Mouse (Mus musculus) liver, postnatal 0 days (tissue): ENCODE measurements around the gene Man2b1. TPM values are rescaled to one million over a fixed set of nuclear protein-coding genes. Genes with fewer than 3 reads are reported as not detected.
A peak's percentile ranks its signal among the peaks of the same experiment; 100 is the strongest.
"Not testable (repeated sequence)": the region's sequence is repeated elsewhere in the genome, so short reads cannot be mapped to it uniquely, and the experiment has no call there.

Experiments used
- ATAC-seq: fragments of 200-750 bp; cut with Nextera tagmentation; 2 replicates; pipeline ENCODE4 v1.8.0; 2017; ENCODE audit warnings: mild to moderate bottlenecking, moderate library complexity
- DNase-seq: peaks from one replicate; pipeline ENCODE4 v3.0.0-alpha.2; 2016
- H3K27ac ChIP-seq: fragments of 300-500 bp; sonication (generic); 2 replicates; pipeline ENCODE4 v1.5.1; 2014; ENCODE audit warnings: antibody characterized with exemption, moderate library complexity, mild to moderate bottlenecking, low read depth
- H3K27me3 ChIP-seq: fragments of 300-500 bp; sonication (generic); 2 replicates; pipeline ENCODE4 v1.6.1; 2014; ENCODE audit warnings: low read length, control low read depth, mixed read lengths; ENCODE audit not compliant: insufficient read depth
- H3K36me3 ChIP-seq: fragments of 300-500 bp; sonication (generic); replicated peaks from 2 replicates; pipeline ENCODE4 v1.6.1; 2014; ENCODE audit warnings: mild to moderate bottlenecking, control low read depth, low read length, moderate library complexity, mixed read lengths; ENCODE audit not compliant: insufficient read depth
- H3K4me1 ChIP-seq: fragments of 300-500 bp; sonication (generic); 2 replicates; pipeline ENCODE4 v1.6.1; 2014; ENCODE audit warnings: antibody characterized with exemption, mild to moderate bottlenecking, control low read depth; ENCODE audit not compliant: insufficient read depth
- H3K4me2 ChIP-seq: fragments of 300-500 bp; sonication (generic); 2 replicates; pipeline ENCODE4 v1.6.1; 2014; ENCODE audit warnings: low read depth, mild to moderate bottlenecking, low read length, moderate library complexity, mixed read lengths
- H3K4me3 ChIP-seq: fragments of 300-500 bp; sonication (generic); 2 replicates; pipeline ENCODE4 v1.5.1; 2014; ENCODE audit warnings: low read depth, low read length
- H3K9ac ChIP-seq: fragments of 300-500 bp; sonication (generic); replicated peaks from 2 replicates; pipeline ENCODE4 v1.6.1; 2014; ENCODE audit warnings: mild to moderate bottlenecking, moderate library complexity
- H3K9me3 ChIP-seq: fragments of 300-500 bp; sonication (generic); 2 replicates; pipeline ENCODE4 v1.6.1; 2016; ENCODE audit warnings: mild to moderate bottlenecking, control low read depth, low read length, mixed read lengths
- CTCF ChIP-seq: sonication (generic); IDR thresholded peaks from 2 replicates; pipeline ENCODE4 v1.5.1; 2016; ENCODE audit warnings: antibody characterized with exemption, low read depth
- EP300 ChIP-seq: IDR thresholded peaks from 2 replicates; pipeline ENCODE4 v1.6.1; 2016; ENCODE audit warnings: antibody characterized with exemption, low read depth, mild to moderate bottlenecking
- WGBS: fragments of 180-500 bp; shearing (Covaris S2); extraction: QIAGEN DNeasy Blood & Tissue Kit; methylation state at CpG from one replicate; pipeline ENCODE4 v1.1.7; 2014; ENCODE audit not compliant: insufficient replicate concordance; 5-methylcytosine and 5-hydroxymethylcytosine counted together
- microRNA-seq: library from miRNA; unstranded; fragments of <30 nt; microRNA quantifications from one replicate; pipeline ENCODE4, GENCODE M21; 2016
- polyA plus RNA-seq: library from polyadenylated mRNA; unstranded; fragments of >200 nt; fragmentation: Nextera tagmentation; extraction: Ambion mirVana; gene quantifications from 2 replicates; pipeline ENCODE4 v1.2.1, GENCODE M21; 2015

Man2b1 gene
- polyA plus RNA-seq, 1 experiment from 2014 or later = 44.6 TPM

GRCm38 (mm10) chr8:85122995-85123394, 39.9 kb downstream of the Man2b1 start, which contains the start of gene Zfp791:
Gene Zfp791, minus strand, starts transcription at chr8:85123095.
- H3K4me1 ChIP-seq = no peaks in the 10 kb centered on the region
- no peak for ATAC-seq
- no peak within 1 kb of the TSS for H3K9ac ChIP-seq
- H3K4me3 ChIP-seq = no peak within 1 kb of the TSS
- 73% methylated on average over 3 of the region's 3 CpGs for WGBS
- no peaks in the 10 kb centered on the region for H3K27me3 ChIP-seq
- no peak for TF ChIP-seq CTCF
- no peak for TF ChIP-seq EP300
- no peak within 1 kb of the TSS for H3K4me2 ChIP-seq
- H3K27ac ChIP-seq = no peak within 1 kb of the TSS
- H3K9me3 ChIP-seq = no peaks in the 10 kb centered on the region
- H3K36me3 ChIP-seq = no peaks in the 10 kb centered on the region
- no peak for DNase-seq

DNA sequence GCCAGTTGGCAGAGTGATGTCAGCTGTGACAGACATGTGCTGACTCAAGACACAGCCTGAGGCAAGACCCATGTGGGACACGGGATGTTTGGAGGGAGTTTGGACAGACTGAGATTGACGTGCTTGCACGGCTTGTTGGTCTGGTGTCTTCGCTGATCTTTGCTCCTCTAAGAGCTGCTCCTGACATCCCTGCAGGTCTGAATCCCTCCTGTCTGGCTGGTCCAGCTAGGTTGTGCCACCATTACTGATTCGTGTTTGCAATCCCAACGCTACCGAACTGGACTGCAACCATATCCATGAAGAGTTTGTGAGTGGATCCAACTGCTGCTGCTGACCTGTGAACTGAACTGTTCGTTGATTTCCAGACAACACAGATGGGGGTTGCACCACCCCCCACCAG, 40.6 kb downstream of the Man2b1 start:
- no peaks in the 10 kb centered on the region for H3K27me3 ChIP-seq
- H3K9me3 ChIP-seq = no peaks in the 10 kb centered on the region
- no peak for TF ChIP-seq CTCF
- TF ChIP-seq EP300 = no peak
- H3K36me3 ChIP-seq = no peaks in the 10 kb centered on the region
- no peak overlapping the region for H3K27ac ChIP-seq
- 87% methylated on average over 8 of the region's 8 CpGs for WGBS
- ATAC-seq (no peak), DNase-seq (no peak)
- H3K4me3 ChIP-seq = no peak overlapping the region
- H3K4me1 ChIP-seq = no peaks in the 10 kb centered on the region
- no peak overlapping the region for H3K4me2 ChIP-seq
- H3K9ac ChIP-seq = no peak overlapping the region

GRCm38 (mm10) chr8:85132335-85132734, 49.3 kb downstream of the Man2b1 start:
- Histone ChIP-seq H3K4me3 (no peak overlapping the region), H3K36me3 (no peaks in the 10 kb centered on the region), H3K27ac (peak overlapping the region; percentile 24; the same call in 1 of the 2 replicates), H3K9ac (no peak overlapping the region), H3K9me3 (no peaks in the 10 kb centered on the region), H3K4me1 (no peaks in the 10 kb centered on the region), H3K4me2 (no peak overlapping the region), H3K27me3 (no peaks in the 10 kb centered on the region)
- DNase-seq = no peak
- peak; percentile 54 for ATAC-seq
- 82% methylated on average over 1 of the region's 1 CpGs for WGBS
- TF ChIP-seq EP300 (no peak), CTCF (no peak)

GRCm38 (mm10) chr8:85135690-85136089, 52.6 kb downstream of the Man2b1 start:
- ATAC-seq, H3K9ac ChIP-seq, H3K4me3 ChIP-seq, H3K9me3 ChIP-seq, H3K27ac ChIP-seq, H3K4me1 ChIP-seq, H3K27me3 ChIP-seq, H3K4me2 ChIP-seq, H3K36me3 ChIP-seq, DNase-seq: not testable (repeated sequence)
- 75% methylated on average over 2 of the region's 2 CpGs for WGBS

DNA sequence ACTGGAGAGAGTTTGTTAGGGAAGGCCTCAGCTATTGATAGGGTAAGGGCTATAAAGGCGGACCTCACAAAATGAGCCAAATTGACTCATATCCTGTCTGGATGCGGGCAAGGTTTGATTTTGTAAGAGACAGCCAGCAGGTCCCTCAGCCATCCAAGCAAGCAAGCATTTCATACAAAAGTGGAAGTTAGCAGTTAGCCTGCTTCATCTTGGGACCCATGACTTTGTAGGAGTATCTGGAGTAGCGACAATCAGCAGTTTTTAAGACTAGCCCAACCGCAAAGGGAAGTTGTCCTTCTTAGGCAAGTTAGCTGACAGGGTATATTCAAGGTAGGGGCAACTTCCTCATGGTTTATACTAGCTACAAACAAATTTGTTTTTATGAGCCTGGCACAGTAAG, 59.4 kb downstream of the Man2b1 start:
- 63% methylated on average over 4 of the region's 4 CpGs for WGBS
- Histone ChIP-seq H3K27me3 (no peaks in the 10 kb centered on the region), H3K4me2 (no peak overlapping the region), H3K9ac (no peak overlapping the region), H3K9me3 (peaks cover 10% of the 10 kb centered on the region), H3K4me3 (no peak overlapping the region), H3K4me1 (no peaks in the 10 kb centered on the region), H3K27ac (peak overlapping the region; percentile 60; the same call in 1 of the 2 replicates), H3K36me3 (no peaks in the 10 kb centered on the region)
- peak; percentile 60 for ATAC-seq
- DNase-seq = peak; percentile 14
- TF ChIP-seq CTCF (no peak), EP300 (no peak)

Small RNA genes within 50 kb of the gene (microRNA-seq; reads per million reads assigned to microRNA genes)
- gene Gm23388 = 1.2 reads per million
- 1.6 reads per million for gene Mir7070

Other genes starting within 250 kb of the Man2b1 start
- gene Rad23a, start 242.6 kb upstream of the Man2b1 start, polyA plus RNA-seq = 154 and 164 TPM in 2 replicates
- 331 and 375 TPM in 2 replicates for gene Calr, start 236.3 kb upstream of the Man2b1 start, polyA plus RNA-seq
- 30.3 and 33.6 TPM in 2 replicates for gene Farsa, start 226.3 kb upstream of the Man2b1 start, polyA plus RNA-seq
- 30.6 and 31.2 TPM in 2 replicates for gene Syce2, start 211.2 kb upstream of the Man2b1 start, polyA plus RNA-seq
- 139 and 141 TPM in 2 replicates for gene Gcdh, start 189.3 kb upstream of the Man2b1 start, polyA plus RNA-seq
- 133 and 149 TPM in 2 replicates for gene Klf1, start 181.3 kb upstream of the Man2b1 start, polyA plus RNA-seq
- 15.4 and 16.0 TPM in 2 replicates for gene Dnase2a, start 174.7 kb upstream of the Man2b1 start, polyA plus RNA-seq
- 0.07 TPM in 1 of 2 replicates, not detected in the other for gene Mast1, start 145.9 kb upstream of the Man2b1 start, polyA plus RNA-seq
- 0.09 TPM in 1 of 2 replicates, not detected in the other for gene Rtbdn, start 136.3 kb upstream of the Man2b1 start, polyA plus RNA-seq
- 0.89 TPM in 1 of 2 replicates, not detected in the other for gene Gm49661, start 113.8 kb upstream of the Man2b1 start, polyA plus RNA-seq
- 780 and 831 TPM in 2 replicates for gene Prdx2, start 113.7 kb upstream of the Man2b1 start, polyA plus RNA-seq
- gene Rnaseh2a, start 113.5 kb upstream of the Man2b1 start, polyA plus RNA-seq = 67.1 and 70.8 TPM in 2 replicates
- 14.2 and 21.9 TPM in 2 replicates for gene Junb, start 104.6 kb upstream of the Man2b1 start, polyA plus RNA-seq
- 12.0 and 12.2 TPM in 2 replicates for gene Hook2, start 92.7 kb upstream of the Man2b1 start, polyA plus RNA-seq
- gene Best2, start 68.7 kb upstream of the Man2b1 start, polyA plus RNA-seq = not detected in 2 replicates
- gene Asna1, start 58.0 kb upstream of the Man2b1 start, polyA plus RNA-seq = 33.2 and 34.4 TPM in 2 replicates
- gene Trir, start 56.4 kb upstream of the Man2b1 start, polyA plus RNA-seq = 63.0 and 73.6 TPM in 2 replicates
- 7.6 and 8.2 TPM in 2 replicates for gene Tnpo2, start 46.4 kb upstream of the Man2b1 start, polyA plus RNA-seq
- 14.4 and 14.9 TPM in 2 replicates for gene Fbxw9, start 23.2 kb upstream of the Man2b1 start, polyA plus RNA-seq
- not detected in 2 replicates for gene Gm5741, start 15.3 kb upstream of the Man2b1 start, polyA plus RNA-seq
- 24.8 and 27.7 TPM in 2 replicates for gene Dhps, start 11.5 kb upstream of the Man2b1 start, polyA plus RNA-seq
- 63.5 and 66.8 TPM in 2 replicates for gene Wdr83os, start 2.5 kb upstream of the Man2b1 start, polyA plus RNA-seq
- 17.6 and 18.4 TPM in 2 replicates for gene Wdr83, start 2.0 kb upstream of the Man2b1 start, polyA plus RNA-seq
- 2.0 and 5.2 TPM in 2 replicates for gene Zfp791, start 39.8 kb downstream of the Man2b1 start, polyA plus RNA-seq
- not detected in 2 replicates for gene Cks1brt, start 68.7 kb downstream of the Man2b1 start, polyA plus RNA-seq
- not detected in 2 replicates for gene Olfr371, start 142.7 kb downstream of the Man2b1 start, polyA plus RNA-seq
- 40.1 and 46.3 TPM in 2 replicates for gene Orc6, start 216.4 kb downstream of the Man2b1 start, polyA plus RNA-seq
- gene Vps35, start 216.5 kb downstream of the Man2b1 start, polyA plus RNA-seq = 48.1 and 54.6 TPM in 2 replicates